Mouse (Mus musculus) heart, adult 2 months (tissue): ENCODE measurements at regions not wholly inside any gene's neighbourhood (a gene's known extent, or its start where the extent isn't known, plus 50 kb on each side); places are given as distances from the start of the nearest gene placed in this dataset.

ENCODE experiments used
- CTCF ChIP-seq: fragments of 200-600 bp; IDR thresholded peaks from 2 replicates; pipeline ENCODE4 v1.8.1; 2022; ENCODE audit warnings: antibody characterized with exemption, mild to moderate bottlenecking, moderate library complexity
- EP300 ChIP-seq: fragments of 200-500 bp; IDR thresholded peaks from 2 replicates; pipeline ENCODE4 v1.6.1; 2011; ENCODE audit warnings: low read depth, low read length, control low read depth; ENCODE audit not compliant: insufficient read depth
- POLR2A ChIP-seq: fragments of 200-500 bp; IDR thresholded peaks from 2 replicates; pipeline ENCODE4 v1.6.1; 2011; ENCODE audit warnings: mild to moderate bottlenecking, low read depth, low read length, control low read depth; ENCODE audit not compliant: insufficient read depth

DNA sequence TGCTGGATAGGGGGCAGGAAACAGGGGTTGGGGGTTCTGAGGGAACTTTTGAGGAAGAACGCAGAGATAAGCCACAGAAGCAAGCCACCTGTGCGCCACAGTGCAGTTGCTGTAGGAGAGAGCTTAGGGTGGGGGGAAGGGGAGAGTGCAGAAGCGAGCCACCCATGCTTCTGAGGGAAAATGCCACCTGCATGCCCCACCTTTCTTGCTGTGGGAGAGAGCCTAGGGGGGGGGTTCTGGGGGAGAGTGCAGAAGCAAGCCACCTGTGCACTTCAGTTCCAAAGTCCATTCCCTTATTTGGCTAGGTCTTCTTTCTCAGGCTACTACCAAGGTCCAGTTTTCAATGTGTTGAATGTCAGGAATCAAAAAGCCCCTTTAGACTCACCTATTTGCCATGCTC, 90.3 kb upstream of the Pwp1 start:
- TF ChIP-seq CTCF (no peak), POLR2A (no peak), EP300 (no peak)
